Mouse (Mus musculus): ENCODE measurements around the gene Serpinb11.

Serpinb11 gene

DNA sequence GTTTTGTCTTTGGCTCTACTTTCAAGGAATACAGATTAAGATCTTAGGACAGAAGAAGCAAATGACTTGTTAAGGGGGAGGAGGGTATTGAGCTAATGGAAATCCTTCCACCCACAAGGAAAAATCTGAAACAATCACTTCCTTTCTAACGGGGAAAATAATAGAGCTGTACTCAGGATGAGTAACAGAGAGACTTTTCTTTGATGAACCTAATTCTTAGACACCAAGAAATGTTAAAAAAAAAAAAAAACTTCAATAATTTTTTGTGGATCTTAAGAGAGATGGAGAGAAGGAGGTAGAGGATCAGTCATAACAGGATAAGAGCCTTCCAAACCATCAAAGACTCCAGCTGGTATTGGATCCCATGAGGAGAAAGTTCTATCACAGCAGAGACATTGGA is at the start of gene Serpinb11:
TSS of gene Serpinb11 (plus strand) at position 301 of the 400 bp plus-strand sequence.
- no peak for DNase-seq

- no peak for DNase-seq
These were observed 15.0 kb upstream of the Serpinb11 start for GRCm38 (mm10) chr1:107345979-107346378.

GRCm38 (mm10) chr1:107346788-107347187 is 14.2 kb upstream of the Serpinb11 start:
- DNase-seq, result no peak

- no peak for DNase-seq
These were observed 10.6 kb upstream of the Serpinb11 start for GRCm38 (mm10) chr1:107350392-107350791.

DNA sequence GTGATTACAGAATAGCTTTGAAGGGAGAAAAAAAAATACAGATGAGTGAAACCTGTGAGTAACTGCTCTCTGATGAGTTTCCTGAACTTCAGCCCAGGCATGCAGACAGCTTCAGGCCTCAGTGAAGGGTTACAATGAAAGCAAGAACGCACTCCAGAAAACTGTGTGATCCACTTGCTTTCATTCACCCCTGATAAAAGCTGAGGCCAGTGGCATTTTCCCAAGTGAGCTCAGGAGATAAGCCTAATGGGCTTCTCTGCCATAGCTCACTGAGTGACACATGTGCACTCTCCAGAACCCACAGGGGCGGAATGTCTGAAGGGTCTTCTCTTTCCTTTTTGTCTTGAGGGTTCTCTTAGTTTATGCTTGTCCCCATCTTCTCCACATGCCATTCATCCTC is 9.9 kb upstream of the Serpinb11 start:
- DNase-seq, result no peak

- no peak for DNase-seq
These were observed 8.0 kb upstream of the Serpinb11 start for GRCm38 (mm10) chr1:107353046-107353445.

DNA sequence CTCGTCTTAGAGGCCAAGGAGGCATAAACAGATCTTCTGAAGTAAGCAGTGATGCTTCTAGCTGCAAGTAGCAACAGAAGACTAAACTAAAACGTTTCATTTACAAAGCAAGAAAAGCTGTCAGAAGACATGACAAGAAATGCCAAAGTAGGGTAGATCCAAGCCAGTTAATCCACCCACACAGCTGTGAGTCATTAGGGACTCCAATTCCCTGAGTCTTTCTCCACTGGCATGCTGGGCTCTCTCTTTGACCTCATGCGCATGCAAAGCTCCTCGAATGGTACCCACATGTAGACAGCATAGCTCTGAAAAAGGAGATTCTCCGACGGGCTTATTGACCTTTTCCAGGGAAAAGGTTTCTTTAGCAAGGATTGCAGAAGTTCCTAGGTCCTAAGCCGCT is 5.0 kb downstream of the Serpinb11 start:
- DNase-seq, result no peak

GRCm38 (mm10) chr1:107368944-107369343 is 7.9 kb downstream of the Serpinb11 start:
- no peak for DNase-seq

DNA sequence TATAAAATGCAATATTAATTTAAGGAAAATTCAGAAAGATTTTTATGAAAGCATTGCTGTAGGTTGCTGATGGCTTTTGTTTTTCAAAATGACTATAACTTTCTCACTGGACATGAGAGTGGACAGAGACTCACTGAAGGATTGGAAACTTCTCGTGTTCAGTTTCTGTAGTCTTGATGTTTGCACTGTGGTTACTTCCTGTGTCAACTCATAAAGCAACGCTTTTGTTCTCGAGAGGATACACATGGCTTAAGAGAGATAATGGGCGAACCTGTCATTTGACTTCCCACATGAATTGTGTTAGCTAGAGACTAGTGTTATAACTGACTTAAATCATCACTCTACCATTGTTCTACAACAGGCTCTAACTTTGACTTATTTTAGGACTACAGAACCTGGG is 16.0 kb downstream of the Serpinb11 start:
- DNase-seq, result no peak

GRCm38 (mm10) chr1:107378368-107378767 is 17.4 kb downstream of the Serpinb11 start:
- no peak for DNase-seq

DNA sequence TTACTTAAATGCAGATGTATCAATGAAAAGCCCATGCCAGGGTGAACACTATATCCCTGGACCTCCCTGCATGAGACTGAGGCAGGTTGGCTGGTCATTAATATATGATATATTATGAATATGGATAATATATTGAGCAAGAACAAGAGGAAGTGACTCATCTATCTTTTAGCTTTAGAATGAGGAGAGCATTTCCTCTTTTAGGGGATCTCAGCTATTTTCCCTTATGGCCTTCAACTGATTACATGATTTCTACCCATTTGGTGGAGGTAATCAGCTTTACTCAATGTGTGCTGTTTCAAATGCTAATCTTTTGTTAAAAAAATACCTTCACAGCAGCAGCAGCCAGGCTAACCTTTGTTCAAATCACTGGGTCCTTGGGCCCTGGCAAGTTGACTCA is 20.5 kb downstream of the Serpinb11 start:
- DNase-seq, result no peak

GRCm38 (mm10) chr1:107382404-107382803 is 21.4 kb downstream of the Serpinb11 start:
- no peak for DNase-seq

DNA sequence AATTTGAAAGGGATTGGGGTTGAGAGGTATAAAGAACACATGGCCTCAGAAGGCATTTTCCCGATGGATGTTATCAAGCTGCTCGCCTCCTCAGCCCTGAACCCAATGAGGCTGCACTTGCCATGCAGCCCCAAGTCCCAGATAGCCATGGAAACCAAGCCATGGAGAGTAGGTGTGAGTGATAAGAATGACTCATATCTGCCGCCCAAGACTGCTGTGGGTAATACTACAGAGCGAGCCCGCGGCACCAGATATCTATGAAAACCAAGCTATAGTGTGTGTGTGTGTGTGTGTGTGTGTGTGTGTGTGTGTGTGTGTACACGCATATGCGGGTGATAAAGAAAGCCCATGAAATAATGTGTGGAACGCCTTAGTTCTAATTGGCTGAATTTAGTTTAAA is 23.5 kb downstream of the Serpinb11 start:
- DNase-seq, result no peak

DNA sequence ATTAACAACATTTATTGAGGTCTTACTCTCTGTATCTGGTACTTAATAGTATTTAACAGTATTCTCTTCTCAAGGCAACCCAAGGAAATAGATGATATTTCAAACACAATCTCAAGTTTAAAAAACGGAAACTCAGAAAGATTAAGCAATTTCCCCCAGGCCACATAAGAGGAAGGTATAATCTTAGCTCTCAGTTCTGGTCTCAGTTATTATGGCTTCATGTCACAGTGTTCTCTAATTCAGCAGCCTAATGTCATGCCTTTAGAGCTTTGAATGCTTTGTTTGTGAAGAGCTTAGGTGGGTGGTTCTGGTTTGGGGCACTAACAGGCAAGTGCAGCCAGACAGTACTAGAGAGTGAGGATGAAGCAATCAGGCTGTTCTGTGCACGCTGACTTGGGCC is 28.8 kb downstream of the Serpinb11 start:
- DNase-seq, result no peak

GRCm38 (mm10) chr1:107397481-107397880 is 36.5 kb downstream of the Serpinb11 start:
- no peak for DNase-seq

GRCm38 (mm10) chr1:107399355-107399754 is 38.4 kb downstream of the Serpinb11 start, which contains the start of gene Serpinb7:
Gene Serpinb7 (plus strand): TSS chr1:107399655.
- DNase-seq, result no peak

DNA sequence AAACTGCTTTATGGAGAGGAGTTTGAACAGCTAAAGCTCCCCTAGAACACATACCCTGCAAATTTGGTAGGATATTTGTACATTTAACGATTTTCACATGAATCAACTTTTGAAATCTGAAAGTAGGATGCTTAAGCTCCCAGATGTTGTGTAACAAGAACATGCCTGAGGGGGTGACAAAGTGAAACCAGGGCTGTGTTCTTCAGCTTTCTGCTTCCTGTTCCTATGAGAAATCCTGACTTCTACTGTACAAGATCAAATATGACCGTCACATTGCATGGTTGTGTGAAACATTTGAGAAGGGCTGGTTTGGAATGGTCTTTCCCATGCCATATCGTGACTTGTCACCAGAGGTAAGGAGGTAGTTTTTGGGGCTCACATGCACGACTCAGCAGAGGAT is 41.1 kb downstream of the Serpinb11 start:
- DNase-seq, result no peak

DNA sequence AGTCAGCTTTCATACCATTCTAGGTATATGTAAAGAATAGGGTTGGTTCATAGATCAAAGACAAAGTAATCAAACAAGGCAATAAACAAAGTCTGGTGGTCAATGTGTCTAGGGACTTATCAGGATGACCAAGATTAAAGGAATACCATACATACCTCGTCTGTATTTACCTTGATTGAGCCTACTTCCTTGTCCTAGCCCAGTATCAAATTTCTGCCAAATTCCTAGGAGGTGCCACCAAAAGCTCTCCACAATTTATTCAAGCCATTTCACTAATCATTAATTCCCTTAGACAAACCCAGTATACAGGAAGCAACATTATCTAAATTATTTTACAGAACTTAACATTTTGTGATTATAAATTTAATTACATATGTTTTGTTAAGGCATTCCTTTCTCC is 53.7 kb downstream of the Serpinb11 start:
- DNase-seq, result no peak

GRCm38 (mm10) chr1:107422487-107422886 is 61.5 kb downstream of the Serpinb11 start:
- no peak for DNase-seq

Data from lung, postnatal 14 days (tissue).